Mouse (Mus musculus) layer of hippocampus, adult 9-10 months (tissue): Measurements from ENCODE around the gene Slc18a3.

Source experiments
- DNase-seq: peaks from one replicate; pipeline ENCODE4 v3.0.0; 2022; ENCODE audit warnings: low spot score

Slc18a3 gene

DNA sequence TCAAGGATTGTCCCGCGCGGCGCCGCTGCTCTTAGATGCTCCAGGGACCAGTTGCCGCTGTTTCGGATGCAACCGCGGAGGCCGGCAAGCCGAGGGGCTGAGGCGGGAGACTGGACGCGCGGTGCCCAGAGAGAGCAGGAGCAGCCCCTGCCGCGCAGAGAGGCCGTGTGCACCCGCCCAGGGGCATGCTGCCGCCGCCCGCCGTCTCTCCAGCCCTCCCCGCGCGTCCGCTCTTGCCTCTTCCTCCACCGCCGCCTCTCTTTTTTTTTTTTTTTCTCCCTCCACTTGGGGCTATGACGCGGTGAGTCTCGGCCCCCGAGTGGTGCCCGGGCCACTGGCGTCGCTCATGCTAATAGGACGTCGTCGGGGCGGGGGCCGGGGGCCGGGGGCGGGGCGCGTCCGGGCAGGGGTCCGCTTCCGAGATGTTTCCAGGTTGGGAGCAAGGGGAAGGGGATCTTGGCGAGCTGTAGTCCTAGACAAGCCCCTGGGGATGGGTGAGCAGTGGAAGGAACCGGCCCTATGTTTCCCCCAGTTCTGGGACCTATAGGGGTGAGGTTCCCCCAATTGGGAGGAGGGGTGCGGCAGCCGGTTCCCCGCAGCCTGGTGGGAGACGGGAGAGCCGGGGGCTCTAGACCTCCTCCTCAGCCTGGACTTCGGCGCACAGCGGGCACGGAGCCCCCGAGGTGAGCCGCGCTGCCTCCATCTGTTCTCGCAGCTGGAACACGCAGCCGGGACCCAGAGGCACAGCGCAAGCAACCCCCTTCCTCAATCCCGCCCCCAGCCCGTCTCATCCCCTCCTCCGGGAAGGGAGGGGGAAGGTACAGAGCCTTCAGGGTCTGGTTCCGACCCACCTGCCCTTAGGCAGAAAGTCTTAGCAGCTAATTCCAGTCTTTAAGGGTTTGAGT is at the start of gene Slc18a3:
TSS of gene Slc18a3 (minus strand) at position 250 of the 905 bp plus-strand sequence.
- DNase-seq: no peak

DNA sequence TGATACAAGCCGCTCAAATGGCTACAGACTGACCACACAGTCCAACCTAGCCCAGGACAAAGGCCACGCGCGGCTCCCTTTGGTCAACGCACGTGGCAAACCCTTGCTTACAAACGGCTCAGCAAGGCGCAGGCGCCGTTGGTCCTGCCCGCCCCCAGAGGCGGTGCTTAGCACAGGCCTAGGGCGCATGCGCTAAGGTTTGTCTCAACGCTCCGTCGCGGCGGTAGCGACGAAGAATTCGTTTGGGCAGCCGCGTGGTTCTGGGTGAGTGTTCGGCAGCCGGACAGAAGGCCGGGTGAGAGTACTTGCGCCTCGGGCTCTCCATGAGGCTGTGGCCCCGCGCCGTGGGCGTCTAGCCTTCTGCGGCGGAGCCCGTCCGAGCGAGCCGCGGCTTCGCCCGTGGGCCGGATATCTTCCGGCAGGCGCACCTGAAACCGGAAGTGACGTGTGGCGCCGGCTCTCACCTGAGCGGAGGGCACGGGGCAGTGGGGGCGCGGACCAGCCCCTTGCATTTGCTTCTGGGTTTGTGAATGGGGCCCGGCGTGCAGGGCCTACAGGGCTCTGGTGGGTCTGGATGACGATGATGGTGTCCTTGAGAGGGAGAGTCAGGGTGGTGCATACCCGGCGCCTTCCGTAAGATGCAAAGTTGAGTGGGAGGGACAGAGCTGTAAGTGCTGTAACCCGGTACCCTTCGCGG is 48.8 kb upstream of the Slc18a3 start, which contains the start of gene Ercc6:
TSS of gene Ercc6 (plus strand) at position 186 of the 697 bp plus-strand sequence.
- peak; percentile 72 for DNase-seq

DNA sequence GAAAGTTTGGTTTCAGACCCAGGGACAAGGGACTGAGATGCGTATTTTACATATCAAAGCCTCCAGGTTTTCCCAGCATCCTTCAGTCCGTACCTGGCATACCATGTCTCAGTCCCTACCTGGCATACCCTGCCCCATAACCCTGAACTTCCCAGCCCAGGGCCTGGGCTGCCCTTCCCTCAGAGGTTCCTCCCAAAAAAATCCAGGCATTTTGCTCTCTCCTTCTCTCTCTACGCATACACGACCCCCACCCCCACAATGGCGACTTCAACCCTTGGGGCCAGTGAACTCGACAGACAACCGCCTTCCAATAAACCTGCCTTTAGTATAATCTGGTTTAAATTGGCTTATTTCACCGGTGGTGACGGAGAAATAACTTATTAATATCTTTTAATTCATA is 48.3 kb upstream of the Slc18a3 start:
- no peak for DNase-seq

DNA sequence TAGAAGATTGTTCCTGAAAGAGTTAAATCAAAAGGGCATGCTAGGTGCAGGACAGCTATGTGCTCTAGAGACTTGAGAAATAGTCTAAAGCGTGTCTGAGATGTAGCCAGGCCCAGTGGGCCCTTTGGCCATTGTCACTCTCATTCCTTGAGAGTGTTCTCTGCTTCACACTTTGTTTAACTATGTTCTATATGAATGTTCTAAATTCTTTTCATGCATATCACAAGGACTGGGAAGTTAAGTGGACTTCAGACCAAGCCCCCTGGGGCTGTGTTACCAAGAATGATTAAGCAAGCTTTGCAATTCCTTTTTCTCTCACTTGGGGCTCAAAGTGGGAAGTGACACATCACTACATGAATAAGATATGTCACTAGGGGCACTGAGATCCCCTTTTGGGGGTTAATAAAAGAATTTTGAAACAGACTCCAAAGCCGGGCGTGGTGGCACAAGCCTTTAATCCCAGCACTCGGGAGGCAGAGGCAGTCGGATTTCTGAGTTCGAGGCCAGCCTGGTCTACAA is 44.9 kb upstream of the Slc18a3 start:
- no peak for DNase-seq

DNA sequence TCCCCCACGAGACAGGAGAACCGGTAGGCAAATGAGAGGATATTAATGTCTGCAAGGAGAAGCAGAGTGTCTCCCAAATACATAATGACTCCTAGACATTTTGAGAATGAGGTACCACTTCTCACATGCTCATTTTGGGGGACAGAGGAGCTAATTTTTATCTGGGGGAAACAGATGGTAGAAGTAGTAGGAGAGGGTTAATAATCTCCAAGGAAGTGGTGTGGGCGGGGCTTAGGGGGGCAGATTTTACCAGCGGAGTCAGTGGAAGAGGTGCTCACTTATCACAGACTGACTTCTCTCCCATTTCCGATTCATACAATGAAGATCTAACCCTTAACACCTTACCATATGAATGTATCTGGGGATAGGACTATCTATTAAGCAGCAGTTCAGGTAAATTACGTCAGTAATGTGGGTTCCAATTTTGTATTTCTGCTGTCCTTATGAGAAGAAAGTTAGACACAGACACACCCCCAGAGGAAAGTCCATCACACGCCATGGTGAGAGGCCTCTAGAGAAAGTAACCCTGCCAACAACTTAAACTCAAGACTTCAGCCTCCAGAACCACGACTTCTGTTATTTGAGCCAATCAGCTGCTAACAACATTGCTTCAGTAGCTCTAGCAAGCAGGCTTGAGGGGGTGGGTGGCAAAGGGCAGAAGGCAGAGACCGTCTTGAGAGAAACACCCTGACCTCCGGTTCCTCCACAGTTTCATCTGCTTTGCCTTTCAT is 43.6 kb upstream of the Slc18a3 start:
- DNase-seq: no peak

DNA sequence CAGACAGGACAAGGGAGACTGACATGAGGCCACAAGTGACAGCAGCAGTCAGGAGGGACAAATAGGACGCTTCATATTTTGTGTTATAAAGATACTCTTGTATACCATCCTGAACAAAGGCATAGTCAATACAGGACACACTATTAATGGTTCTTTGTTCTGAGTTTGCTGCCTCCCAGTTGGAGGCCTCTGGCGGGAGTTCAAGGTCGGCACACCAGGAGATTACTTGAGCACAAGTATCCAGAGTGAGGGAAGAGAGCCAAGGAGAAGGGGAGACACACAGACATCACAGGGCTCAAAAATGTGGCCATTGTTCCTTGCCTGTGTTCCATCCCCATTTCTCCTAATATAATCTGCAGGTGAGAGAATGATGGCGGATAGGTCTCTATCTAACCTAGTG is 42.6 kb upstream of the Slc18a3 start:
- DNase-seq: no peak

DNA sequence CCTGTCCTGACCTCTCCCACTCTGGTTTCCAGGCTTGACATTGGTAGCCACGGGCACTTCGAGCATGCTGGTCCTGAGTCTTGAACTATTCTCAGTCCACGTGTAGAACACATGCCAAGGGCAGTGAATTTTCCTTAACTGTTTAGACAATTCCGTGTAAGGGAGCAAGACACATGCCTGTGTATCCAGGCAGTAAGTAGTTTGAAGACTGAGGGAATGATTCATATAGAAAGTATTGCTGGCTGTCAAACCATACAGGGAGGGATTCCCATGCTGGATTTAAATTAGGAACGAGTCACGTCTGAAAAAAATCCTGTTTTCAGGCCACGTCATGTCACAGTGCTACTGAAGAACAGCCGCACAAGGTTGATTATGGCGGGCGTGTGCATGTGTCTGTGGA is 41.7 kb upstream of the Slc18a3 start:
- DNase-seq: no peak

DNA sequence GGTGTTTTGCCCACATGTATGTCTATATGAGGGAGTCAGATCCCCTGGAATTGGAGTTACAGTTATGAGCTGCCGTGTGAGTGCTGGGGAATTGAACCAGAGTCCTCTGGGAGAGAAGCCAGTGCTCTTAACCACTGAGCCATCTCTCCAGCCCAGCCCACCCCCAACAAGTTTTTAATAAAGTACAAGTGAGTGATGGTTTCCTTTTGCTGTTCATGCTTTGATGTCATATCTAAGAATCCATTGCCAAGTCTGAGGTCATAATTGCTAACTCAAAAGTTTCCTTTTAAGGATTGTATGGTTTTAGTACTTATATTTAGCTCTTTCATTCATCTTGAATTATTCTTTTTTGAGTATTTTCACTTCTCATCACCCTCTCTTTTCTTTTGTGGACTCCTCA is 39.2 kb upstream of the Slc18a3 start:
- no peak for DNase-seq

DNA sequence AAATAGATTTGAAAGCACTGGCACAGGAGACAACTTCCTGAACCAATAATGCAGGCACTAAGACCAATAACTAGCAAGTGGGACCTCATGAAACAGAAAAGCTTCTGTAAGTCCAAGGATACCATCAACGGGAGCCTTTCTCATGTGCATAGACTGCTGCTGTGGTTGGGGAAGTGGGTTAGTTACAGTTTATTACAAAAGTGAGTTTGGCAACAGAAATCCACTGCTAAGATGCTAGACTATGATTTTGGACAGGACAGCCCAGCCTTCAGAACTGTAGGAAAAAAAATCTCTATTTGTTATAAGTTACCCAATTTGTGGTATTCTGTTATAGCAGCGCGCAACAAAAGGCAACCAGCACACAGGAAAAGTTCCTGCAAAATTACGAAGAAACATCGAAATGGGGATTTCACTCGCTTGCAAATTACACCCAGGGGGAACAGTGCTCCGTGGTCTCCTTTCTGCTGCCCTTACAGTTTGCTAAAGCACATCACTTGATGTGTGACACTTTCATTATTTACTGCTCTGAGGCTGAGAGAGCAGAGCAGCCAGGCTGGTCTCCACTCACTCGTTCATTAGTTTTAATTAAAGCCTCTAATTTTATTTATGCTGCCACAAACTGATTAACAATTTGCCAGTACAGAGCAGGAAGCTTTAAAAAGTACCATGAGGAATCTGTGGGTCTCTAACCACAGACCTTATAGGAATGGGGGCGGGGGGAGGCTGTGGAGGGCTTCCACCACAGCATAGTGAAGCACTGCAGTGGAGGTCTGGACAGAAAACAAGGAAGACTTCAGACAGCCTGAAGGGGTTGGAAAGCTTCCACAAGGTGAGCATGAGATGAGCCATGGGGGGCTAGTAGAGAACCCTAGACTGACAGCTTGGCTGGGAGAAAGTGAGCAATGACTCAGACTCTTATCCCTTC is 38.4 kb upstream of the Slc18a3 start:
- DNase-seq: no peak

DNA sequence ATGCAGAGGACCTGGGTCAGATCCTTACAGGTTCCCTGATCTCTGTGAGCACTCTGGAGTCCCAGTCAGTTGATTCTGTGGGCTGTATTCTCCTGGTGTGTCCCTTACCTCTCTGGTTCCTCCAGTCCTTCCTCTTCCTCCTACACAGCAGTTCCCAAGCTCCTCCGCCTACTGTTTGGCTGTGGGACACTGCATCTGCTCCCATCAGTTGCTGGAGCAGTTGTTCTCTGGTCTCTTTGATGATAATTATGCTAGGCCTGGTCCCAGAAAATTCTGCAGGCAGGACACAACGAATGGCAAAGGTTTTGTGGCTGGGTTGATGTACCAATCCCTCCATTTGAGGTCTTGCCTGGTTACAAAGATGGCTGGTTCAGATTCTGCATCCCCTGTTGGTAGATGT is 36.7 kb upstream of the Slc18a3 start:
- DNase-seq: no peak

DNA sequence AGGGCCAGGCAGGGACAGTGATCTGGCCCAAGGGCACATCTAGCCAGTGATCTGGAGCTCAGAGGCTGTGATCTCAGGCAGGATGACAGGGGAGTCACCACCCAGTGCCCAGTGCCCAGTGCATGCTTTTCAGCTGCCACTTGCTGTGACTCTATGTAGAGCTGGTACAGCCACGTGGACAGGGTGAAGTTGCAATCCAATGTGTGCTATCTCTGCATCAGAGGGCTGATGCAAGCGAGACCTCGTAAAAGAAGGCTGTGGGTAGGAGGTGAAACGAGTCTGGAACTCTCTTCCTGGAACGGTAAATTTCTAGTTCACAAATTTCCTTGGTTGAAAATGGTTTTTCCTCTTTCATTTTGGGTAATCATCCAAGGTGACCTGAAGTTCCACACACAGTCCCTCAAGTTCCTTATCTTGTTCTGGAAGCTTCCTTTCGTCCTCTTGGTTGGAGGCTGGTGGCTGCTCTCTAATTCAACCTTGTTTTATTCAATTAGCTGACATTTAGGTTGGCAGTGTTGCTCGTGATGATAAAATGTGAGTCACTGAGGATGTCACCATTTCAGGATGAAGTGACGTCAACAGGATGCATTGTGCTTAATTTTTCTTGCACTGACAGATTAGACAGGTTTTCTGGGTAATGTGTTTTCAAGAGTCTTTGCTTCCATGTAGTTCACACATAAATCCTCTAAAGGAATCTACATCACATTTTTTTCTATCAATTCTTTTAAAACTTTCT is 31.6 kb upstream of the Slc18a3 start:
- DNase-seq: no peak

DNA sequence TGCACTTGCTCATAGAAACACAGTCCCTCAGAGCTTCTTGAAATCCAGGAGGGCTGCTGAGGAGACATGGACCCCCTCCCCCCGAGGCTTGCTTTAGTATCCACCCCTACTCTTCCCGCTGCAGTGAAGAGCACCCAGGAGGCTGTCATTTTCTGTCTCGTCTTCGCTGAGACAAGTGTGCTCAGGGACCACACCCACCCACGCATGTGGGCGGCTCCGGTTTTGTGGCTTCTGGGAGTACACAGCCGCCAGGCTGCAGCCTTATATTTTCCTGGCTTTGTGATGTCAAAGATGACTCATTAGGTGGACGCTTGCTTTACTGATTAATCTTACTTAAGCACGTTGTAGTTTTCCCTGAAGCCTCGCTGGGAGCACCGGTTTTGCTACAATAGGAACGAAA is 27.9 kb upstream of the Slc18a3 start:
- DNase-seq: no peak

DNA sequence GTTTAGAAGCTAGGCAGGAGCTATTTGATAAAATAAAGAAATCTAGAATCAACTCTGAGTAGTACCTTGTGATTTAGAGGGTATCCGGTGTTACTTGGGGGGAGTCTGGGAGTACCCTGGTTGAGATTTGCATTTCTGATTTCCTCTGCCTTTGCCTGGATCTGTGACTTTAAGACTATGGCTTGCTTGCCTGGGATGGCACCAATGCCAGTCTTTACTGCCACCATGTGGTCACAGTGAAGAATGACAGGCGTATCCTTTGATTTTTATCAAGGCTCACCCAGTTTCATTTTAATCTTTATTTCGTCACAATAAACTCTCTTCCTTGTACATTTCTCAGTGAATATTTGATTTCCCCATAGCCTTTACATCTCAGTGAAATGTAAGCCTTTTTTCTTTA is 17.4 kb upstream of the Slc18a3 start:
- no peak for DNase-seq

DNA sequence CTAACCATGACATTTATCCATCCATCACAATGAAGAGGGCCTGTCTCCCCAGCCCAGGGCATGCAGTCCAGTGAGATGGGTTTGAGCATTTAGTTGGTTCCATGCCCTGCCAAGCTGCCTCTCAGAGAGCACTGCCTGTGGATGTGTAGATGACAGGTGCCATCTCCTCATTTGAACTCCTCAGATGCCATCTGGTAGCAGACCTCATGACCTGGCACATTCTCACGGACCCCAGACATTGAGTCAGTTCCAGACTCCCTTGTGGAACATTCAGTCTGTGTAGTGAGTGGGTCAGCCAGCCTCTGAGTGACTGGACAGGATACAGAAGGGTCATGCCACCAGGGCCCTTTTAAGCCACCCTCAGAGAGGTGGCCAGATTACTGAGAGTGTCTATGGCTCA is 12.9 kb upstream of the Slc18a3 start:
- no peak for DNase-seq

DNA sequence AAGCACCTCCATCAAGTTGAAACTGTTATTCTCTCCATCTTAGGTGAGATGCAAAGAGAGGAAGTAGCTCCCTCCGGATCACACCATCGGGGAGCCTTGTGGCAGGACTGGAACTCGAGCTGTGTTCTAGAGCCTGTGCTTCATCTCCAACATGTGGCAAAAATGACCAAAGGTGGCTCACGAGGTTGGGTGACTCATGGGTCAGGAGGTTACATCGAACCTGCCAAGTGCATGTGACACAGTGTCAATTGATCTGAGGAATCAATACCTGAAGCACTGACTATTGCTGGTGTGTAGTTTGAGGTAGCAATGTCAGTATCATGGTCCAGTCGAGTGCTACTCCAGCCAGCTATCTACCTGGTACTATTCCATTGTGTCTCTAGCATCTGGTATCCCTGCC is 11.9 kb upstream of the Slc18a3 start:
- DNase-seq: no peak

DNA sequence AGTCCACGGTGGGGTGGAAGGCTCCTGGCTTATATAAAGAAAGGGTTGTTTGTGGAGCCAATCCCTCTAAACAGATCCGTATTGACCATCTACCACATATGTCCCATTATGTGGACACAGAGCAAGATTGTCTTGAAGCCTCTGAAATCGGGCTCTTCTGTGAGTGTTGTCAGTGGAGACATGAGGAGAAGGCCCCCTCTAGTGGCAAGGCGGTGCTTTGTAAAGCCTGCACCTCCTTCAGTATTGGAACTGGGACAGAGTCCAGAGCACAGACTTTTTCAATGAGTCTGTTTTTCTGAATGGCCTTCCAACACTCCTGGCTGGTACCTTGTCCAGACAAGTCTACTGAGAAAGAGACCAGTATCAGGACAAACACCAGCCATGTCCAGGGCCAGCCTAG is 8.3 kb upstream of the Slc18a3 start:
- peak; percentile 52 for DNase-seq

DNA sequence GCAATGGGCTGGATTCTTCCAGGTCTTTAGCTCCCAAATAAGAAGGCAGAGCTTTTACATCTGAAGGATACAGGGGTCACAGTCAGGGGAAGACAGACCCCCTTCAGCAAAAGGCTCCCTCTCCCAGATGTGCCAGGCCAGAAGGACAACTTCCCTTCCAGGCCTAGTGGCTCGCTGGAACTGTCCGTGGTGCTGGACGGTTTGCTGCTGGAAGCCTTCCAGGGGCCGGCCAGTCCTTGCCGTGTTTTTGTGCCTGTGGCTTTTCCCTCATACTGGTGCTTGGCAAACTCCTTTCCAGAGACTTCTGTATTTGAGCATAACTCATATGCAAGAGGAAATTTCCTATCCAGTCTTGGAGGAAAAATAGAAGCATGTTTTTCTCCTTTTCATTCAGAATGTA is 3.0 kb upstream of the Slc18a3 start:
- no peak for DNase-seq

DNA sequence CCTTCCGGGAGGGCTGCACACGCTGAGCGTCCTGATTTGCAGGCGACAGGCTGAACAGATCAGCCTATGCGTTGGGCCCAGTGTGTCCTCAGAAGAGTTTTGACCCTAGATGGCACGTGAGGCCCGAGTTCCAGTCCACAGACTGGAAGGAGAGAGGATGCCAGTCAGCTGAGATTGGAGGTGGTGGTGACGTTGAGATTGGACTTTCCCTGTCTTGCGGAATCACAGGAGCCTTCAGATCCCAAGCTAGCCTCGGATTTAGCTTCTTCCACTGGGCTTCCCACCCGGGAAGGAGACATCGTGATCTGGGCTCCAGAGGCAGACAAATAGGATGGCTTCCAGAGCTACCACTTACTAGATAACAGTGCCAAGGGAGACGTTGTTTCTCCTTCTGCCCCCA is 1.2 kb upstream of the Slc18a3 start, which contains the start of gene Chat:
TSS of gene Chat (minus strand) at position 101 of the 400 bp plus-strand sequence.
- no peak for DNase-seq

DNA sequence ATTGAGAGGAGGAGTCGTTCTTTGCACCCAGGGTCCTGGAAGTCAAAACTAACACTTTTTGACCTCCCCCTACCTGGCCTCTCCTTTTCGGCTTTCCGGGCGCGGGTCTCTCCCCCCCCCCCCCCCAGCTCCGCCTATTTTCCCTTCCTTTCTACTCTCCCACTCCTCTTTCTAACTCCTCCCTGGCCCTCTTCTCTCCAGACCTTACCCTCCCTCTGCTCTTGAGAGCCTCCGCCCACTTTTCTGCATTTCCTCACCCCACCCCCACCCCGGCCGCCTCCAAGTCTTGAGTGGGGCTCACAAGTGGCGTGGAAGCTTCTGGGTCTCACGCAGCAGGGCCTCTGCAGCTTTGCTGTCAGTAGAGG is 838 bp upstream of the Slc18a3 start:
- DNase-seq: no peak

DNA sequence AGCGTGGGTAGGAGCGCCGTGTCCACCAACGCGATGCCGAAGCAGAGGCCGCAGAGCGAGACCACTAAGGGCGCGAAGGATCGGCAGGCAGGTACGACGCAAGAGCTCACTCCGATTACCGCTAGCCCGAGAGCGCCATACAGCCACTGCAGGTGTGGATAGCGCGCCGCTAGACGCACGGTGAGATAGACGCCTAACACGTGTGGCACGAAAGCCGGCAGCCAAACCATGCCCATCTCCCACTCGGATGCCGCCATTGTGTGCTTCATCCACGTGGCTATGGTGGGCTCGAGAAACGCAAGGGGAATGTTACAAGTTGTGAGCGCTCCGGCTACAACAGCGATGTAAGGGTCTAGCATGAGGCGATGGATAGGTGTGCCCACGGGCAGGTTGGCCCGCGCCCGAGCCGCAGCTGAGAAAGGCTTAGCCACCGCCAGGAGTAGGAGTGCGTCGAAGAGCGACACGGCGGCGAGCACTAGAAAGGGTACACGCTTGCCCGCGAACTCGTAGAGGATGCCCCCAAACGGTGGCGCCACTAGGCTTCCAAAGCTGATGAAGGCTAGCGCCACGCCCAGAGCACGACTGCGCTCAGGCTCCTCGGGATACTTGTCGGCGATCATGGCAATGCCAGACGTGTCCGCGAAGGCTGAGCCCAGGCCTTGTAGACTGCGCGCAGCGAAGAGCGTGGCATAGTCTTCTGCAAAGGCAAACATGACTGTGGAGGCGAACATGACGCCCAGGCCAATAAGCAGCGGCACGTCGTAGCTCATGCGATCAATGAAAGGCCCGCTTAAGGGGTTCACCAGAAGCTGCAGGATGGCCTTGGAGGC is 1.2 kb downstream of the Slc18a3 start:
- no peak for DNase-seq
